Mouse (Mus musculus) CH12F3 (cell line): ENCODE measurements around the gene Faap24.

Experiments
- in situ Hi-C: fragments of 300-500 bp; cut with MboI; formaldehyde crosslinking; loops from 2 replicates; pipeline ENCODE4 v1.14.3; 2020; ENCODE audit warnings: low sequenced_read_pairs

The Faap24 gene

DNA sequence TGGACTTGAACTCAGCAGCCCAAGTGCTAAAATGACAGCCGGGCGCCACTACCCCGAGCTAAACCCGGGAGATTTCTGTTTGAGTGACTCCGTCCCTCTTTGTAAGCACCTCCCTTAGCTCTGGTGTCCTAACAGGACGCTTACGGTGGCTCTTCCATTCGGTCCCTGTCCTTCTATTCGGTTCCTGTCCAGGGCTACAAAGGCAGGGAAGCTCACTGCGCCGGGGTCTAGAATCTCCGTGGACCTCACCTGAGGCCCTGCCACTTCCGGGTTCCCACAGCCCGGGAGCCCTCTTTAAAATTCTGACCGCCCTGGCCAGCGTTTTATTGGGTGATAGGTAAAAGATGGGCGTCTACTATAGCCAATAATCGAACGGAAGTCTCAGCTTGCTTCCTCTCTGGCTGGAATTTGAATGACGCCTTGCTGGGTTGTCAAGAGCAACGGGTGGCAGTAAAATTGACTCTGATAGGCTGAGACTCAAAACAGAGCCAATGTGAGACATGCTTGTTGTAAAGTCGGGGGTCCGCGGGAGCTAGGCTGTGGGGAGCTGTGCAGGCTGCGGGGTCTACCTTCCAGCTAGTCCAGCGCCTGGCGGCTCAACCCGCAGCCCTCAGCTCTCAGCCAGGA is at the start of gene Faap24, which contains the start of gene Cep89:
Faap24 (minus strand) TSS at position 295 of the 627 bp plus-strand sequence.
Cep89 (plus strand) TSS at position 494 of the 627 bp plus-strand sequence.
- in situ Hi-C loops: no loop called here

DNA sequence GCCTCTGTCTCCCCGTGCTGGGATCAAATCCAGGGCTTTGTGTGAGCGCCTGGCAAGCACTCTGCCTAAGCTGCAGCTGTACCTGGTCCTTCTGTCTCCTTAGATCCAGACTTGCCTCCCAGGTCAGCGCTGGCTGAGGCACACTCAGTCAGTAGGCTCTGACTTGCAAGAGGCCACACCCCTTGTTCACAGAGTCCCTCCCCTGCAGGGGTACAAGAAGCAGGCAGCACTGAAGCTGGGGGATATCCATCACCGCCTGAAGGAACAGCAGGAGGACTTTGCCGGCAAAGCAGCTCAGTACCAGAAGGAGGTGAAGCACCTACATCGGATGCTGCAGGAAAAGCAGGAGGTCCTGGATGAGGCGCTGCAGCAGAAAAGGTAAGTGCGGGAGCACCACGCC is 38.6 kb upstream of the Faap24 start:
- in situ Hi-C loops: no loop called here

DNA sequence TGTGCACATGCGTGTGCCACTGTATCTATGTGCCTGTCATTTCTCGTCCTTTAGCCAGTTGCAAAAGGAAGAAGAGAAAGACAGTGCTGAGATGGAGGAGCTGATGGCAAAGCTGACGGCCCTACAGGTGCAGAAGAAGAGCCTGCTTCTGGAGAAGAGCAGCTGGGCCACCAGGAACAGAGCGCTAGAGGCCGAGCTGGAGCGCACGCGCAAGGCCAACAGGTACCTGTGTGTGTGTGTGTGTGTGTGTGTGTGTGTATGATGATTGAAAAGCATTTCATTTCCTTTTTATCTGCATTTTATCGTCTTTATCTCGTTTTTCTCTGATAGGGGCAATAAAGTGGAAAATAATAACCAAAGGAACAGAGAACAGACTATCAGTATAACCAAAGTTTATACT is 31.5 kb upstream of the Faap24 start:
- in situ Hi-C loops: no loop called here

DNA sequence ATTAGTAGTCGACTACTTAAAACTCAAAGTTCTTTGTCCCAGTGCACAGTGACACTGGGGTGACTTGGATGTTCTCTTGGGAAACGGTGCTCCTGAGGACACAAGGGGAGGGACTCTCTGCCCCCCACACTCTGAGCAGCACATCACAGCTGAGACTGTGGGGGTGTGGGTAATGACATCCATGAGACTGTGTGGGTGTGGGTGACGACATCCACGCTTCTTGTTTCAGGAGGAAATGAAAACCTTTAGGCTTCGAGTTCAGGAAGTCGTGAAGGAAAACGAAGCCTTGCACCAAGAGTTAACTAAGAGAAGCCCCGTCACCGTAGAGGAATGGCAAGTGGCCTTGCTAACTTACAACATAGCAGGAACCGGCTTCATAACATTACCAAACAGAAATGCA is 26.4 kb upstream of the Faap24 start:
- in situ Hi-C loops: no loop called here

DNA sequence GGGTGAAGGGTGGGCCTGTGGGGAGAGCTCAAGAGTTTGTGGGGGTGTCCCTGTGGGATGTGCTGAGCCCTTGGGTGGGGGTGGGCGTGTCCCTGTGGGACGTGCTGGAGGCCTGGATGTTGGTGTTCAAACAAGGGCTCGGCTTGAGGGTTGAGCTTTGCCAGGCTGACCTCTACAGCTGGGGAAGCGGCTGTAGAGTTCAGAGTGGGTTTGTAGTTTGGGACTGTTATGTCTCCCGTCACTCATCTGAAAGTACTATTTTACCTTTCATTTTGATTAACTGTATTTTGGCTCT is 20.0 kb upstream of the Faap24 start:
- in situ Hi-C loops: no loop called here

DNA sequence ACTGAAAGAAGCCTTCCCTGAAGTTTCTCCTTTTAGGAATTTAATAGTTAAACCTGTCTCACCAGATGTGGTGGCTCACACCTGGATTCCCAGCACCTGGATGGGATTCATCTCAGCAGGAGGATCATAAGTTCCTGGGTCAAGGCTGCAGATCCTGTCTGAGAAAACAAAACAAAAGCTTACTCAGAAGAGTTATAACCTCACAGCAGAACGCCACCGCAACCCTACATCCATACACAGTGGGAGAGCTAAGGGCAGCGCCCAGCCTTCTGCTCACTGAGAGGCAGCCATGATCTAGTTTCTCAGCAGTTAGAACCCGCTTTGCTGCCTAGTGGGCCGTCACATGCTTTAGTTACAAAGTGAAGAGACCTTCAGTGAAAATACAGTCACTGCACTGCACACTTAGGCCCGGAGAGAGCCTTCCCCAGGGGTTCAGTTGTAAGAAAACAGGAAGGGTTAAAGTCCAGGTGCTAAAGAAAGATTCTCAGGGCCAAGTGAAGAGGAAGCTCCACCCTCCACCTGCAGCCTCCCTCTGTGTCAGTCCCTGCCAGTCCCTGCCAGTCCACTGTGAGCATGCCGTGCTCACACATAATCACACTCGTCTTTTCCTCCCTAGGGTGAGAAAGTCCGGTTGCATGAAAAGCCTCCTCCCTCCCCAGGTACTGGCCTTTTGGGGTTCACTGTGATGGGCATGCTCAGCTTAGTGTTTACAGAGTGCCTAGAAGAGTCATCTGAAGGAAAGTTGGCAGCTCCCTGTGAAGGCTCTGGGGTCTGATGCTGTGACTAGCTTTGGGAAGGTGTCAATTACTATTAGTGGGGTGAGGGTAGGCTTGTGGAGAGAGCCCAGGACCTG is 19.4 kb upstream of the Faap24 start:
- in situ Hi-C loops: no loop called here

DNA sequence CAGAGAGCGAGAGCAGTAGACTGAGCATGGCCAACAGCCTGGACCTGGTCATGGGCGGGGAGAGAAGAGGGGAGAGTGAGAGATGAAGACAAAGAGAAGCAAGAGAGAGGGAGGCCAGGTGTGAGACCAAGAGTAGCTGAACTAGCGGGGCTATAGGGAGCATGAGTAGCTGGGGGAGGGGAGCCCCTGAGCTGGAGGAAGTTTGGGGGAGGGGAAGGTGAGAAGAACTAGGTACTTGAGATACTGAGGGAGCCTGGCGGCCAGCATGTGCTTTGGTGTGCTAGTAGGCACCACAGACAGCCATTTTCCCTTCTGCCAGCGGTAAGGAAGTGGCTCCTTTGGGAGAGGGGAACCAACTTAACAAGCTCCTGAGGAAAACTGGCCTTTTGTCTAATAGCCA is 18.6 kb upstream of the Faap24 start:
- in situ Hi-C loops: no loop called here

DNA sequence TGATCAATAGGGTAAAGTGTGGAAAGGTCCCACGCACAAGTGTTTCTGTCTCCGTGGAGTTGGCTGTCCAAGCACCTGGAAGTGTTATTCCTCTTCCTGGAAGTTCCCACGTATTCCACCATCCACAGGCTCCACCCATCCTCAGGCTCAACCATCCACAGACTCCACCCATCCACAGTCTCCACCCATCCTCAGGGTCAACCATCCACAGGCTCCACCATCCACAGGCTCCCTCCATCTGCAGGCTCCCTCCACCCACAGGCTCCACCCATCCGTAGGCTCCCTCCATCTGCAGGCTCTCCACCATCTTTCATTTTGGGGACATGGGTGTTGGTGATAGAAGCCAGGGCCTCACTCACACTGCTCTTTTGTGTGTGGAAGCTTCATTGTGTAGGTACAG is 4.5 kb upstream of the Faap24 start:
- in situ Hi-C loops: no loop called here

DNA sequence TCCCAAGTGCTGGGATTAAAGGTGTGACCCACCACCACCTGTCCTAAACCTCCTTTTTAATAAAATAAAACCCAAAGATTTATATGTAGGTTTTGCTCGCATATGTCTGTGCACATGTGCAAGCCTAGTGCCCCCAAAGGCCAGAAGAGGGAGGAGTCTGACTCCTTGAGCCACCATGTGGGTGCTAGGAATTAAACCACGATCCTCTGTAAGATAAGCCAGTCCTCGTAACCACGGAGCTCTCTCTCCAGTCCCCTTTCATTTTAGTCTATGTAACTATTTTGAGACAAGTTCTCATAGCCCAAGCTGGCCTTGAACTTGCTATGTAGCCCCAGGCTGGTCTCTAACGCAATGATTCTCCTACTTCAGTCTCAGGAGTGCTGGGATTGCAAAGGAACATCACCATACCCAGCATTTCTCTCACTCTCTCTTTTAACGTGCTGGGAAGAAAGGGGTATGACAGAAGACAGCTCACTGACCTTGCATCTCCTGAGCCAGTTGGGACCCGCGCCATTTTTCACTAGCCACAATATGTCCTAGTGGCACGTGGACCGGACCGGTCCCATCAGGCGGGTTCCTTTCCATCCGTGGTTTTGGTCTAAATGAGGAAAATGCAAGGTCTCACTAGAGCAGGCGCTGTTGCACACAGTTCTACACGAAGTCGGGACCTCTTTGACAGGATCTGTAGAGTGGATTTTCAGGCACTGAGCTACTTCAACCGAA is 741 bp downstream of the Faap24 start:
- in situ Hi-C loops: no loop called here

DNA sequence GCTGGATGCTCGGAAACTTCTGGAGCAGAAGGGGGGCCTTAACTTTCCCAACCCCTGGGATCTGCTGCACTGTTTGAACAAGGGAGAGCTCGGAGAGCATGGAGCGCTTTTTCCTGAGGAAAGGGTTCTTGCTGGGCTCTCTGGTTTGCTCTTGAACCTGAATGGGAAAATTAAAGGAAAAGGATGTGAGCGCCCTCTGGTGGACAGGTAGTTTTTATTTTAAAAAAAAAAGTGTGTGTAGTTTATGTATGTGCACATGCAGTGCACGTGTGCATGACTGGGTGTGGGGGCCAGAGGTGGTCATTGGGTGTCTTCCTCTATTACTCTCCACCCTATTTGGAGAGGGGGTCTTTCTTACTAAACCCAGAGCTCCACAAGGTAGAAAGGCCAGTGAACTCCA is 3.7 kb downstream of the Faap24 start:
- in situ Hi-C loops: no loop called here

DNA sequence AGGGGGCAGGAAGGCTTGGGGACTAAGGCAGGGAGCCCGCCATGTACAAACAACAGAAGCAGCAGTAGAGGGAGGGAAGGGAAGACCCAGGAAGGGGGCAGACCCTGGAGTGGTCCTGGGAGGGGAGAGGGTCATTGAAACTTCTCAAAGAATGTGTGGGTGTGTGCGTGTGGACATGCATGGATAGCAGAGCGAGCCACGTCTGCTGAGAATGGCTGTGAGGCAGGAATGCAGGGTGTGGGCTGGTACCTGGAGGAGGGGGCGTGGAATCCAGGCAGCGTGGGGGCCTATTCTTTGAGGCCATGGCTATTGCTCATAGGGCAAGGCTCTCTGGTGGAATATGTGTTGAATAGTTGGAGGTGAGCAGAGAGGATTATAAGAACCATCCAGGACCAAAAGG is 7.9 kb downstream of the Faap24 start:
- in situ Hi-C loops: no loop called here

DNA sequence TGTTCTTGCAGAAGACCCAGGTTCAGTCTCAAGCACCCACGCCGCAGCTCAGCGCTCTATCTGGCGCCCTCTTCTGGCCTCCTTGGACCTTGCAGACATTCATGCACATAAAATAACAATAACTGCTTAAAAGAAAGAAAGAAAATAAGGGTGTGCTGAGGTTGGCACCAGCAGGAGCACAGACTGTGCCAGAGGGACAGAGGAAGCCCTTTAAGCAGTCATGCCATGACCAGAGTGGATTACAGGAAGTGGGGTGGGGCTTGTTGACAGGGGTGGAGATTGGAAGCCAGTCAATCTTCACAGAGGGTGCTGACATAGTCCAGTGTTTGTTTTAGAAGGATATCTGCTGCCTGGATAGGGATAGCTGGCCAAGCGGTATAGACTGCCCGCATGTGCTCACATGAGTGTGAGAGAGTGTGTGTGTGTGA is 10.1 kb downstream of the Faap24 start:
- in situ Hi-C loops: no loop called here

DNA sequence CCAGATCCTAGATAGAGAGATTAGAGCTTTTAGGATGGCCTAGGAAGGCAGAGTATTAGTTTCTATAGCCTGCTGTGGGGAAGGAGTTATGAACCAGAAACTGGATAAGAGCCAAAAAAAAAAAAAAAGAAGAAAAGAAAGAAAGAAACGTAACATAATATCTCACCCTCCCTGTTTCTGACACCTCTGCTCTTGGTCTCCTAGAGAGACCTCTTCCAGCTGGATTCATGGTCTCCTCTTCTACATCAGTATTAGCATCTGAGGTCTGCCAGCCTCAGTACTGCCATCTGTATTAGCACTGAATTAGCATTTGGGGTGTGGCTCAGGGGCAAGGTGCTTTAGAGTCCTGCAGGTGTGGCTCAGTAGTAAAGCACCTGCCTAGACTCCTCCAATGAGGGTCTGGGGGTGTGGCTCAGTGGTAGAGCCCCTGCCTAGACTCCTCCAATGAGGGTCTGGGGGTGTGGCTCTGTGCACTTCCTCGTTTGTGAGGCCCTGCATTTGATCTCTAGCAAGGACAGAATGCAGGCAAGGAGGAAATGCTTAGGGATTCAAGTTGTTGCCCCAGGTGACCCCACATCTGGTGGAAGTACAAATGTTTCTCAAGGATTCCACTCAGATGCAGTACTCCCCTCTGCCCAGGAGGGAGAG is 13.8 kb downstream of the Faap24 start:
- in situ Hi-C loops: no loop called here

DNA sequence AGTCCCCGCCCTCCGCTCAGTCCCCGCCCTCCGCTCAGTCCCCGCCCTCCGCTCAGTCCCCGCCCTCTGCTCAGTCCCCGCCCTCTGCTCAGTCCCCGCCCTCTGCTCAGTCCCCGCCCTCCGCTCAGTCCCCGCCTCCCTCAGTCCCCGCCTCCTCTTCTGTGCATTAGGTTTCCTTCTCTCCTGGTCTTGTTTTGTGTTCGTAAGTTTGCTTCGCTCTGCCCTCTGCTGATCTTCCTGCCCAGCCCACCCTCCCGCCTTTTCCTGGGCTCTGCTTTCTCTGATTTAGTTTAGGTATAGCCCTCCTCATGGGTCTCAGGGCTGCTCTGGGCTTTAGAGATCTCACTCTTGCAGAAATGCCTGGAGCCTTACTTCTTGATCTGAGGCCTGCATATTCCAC is 14.8 kb downstream of the Faap24 start:
- in situ Hi-C loops: no loop called here

DNA sequence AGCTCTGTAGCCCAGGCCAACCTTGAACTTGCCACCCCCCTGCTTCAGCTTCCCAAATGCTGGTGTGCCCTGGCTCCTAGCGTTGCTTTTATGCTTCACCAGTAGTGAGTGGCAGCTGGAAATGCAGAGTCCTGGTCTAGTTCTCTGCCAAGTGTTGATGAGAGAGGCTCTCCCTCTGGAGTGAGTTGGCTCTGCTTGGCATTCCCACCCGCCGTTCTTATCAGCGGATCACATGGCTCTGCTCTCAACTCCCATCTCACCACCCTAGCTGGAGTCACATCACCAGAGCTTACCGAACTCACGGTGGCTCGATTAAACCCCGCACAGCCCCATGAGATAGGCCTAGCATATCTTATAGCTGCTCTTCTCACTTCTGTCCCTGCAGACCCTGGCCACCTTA is 16.3 kb downstream of the Faap24 start:
- in situ Hi-C loops: no loop called here

DNA sequence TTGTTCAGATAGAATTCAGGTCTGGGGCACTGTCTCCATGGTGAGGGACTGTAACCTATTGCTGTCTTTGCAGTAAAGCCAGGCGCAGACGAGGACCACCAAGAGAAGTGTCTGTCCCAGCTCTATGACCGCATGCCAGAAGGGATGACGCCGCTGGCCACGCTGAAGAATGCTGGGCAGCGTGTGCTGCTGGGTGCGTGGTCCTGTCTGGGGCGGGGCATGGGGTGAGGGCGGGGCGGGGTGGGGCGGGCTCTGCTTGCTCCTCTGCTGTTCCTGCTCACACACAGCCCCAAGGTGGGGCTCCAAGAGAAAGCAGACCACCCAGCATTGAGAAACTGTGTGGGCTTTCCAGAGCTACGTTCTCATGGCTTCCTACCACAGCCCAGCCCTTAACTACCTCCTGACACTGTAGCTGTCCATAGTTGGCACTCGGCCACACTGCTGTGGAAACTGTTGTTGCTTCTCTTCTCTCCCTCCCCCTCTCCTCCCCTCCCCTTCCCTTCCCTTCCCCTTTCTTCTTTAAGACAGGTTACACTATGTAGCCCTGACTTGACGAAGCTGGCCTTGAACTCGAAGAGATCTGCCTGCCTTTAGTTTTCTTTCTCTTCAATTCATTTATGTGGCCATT is 17.0 kb downstream of the Faap24 start:
- in situ Hi-C loops: no loop called here

DNA sequence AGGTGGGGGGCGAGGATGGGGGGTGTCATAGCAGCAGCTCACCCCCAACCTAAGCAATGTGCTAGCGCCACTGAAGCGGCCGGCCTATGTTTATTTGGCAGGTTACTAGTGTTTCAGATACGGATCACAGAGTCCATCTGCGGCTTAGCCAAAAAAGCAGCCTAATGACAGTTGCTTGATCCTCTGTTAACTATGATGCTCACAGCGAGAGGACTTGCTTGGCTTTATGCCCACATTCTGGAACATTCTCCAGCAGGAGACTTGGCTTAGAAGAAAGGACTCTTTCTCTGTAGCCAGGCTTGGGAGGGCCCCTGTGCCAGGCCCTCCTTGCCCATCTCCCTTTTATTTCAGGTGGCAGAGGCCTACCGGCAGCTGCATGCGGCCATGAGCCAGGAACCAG is 20.0 kb downstream of the Faap24 start:
- in situ Hi-C loops: no loop called here

DNA sequence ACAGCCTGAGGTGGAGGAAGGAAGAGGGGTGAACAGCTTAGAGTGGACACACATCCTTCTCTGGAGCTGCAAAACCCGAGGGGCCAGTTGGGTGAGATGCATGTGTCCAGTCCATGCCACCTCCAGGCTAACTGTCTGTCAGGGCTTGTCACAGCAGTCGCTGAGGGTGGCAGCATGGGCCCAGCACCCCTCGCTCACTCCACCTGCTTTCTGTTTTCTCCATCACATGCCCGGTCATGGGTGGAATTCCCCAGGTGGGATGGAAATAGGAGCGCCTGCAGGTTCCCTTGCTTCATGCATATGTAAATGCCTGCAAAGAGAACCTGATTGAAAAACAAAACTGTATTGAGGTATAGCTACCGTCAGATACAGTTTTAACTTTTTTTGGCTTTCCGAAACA is 22.4 kb downstream of the Faap24 start:
- in situ Hi-C loops: no loop called here

DNA sequence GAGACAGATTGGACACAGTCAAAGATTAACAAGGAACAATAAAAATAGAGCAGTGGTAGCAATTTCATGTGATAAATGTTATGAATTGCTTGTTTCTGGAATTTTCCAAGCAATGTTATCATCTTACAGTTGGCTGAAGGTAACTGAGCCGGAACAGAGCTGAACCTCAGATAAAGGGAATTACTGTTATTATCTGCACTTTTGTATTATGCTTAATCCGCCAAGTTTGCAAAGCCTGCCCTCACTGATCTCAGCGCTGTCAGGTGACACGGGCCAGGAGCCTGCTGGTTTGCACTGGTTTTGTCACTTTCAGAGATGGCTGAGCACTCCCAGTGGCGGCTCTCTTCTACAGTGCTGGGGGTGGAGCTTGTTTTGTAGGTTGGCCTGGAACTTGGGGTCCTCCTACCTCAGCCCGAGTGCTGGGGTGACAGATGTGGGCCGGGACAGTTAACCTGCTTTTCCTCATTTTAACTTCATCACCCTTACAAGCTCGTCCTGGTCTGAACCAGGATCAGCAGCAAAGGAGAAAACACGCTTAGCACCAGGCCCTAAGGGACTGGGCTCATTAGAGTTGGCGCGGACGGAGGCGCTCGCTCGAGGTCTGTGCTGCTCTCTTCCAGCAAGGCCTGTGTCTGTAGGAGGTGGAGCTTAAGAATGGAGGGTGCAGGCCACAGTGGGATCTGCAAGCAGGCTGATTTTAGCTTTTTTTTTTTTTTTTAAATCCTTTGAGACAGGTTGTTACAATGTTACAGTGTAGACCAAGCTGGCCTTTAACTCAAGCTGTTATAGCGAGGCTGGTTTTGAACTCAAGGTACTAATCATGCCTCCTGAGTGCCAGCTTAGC is 23.3 kb downstream of the Faap24 start:
- in situ Hi-C loops: no loop called here

DNA sequence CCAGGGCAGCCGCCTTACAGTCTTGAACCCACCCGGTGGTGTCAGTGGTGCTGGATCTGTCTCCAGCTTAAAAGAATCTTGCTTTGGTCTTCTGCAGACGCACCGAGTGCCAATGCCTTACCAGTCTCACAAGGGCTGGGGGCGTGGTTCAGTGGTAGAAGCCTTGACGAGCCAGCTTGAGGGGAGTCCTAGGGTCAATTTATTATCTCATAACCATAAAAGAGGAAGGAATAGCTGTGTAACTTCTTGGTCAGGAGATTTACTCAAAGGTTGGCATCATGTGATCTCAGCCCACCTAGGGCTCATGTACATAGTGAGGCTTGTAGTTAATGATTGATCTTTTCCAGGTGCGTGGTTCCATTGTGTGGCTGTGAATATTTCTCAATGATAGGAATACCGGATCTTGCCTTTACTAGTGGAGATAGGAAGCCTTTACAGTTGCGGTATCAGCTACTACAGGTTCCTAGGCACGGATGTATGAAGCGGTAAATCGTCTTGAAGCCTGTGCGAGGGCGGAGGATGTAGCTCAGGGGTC is 24.1 kb downstream of the Faap24 start:
- in situ Hi-C loops: no loop called here
